Mouse (Mus musculus): ENCODE results near the gene Lmntd2.
"Not testable (repeated sequence)": the region's sequence is repeated elsewhere in the genome, so short reads cannot be mapped to it uniquely, and the experiment has no call there.

Gene Lmntd2

GRCm38 (mm10) chr7:141213605-141214235, at the start of gene Lmntd2:
Lmntd2 (minus strand) TSS chr7:141214080.
- CTCF ChIA-PET, result no interaction called here

DNA sequence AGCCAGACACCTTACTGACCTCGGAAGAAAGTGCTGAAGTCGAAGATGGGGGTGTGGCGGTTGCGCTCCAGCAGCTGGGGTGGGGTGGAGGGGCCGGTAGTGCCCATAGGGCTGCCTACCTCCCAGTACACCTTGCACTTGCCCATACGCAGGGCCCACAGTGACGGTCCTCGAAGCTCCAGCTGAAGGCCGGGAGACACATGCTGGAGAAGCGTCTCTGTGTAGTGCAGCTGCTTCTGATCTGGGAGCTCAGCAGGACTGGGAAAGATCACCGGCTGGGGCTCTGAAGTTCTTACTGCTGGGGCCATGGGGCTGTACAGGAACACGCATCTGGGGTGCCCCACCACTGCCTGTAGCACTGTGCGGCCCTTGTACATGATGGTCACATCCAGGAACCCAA, 49.8 kb upstream of the Lmntd2 start:
- CTCF ChIA-PET, result no interaction called here

- CTCF ChIA-PET, result interaction anchor here (0.8 kb wide), 1 partner anchor 15 kb away, joined by 3 read pairs; no protein-coding TSS in a partner anchor
Measured at GRCm38 (mm10) chr7:141261480-141261879, 47.6 kb upstream of the Lmntd2 start.

GRCm38 (mm10) chr7:141256159-141256558, 42.3 kb upstream of the Lmntd2 start:
- CTCF ChIA-PET, result no interaction called here

DNA sequence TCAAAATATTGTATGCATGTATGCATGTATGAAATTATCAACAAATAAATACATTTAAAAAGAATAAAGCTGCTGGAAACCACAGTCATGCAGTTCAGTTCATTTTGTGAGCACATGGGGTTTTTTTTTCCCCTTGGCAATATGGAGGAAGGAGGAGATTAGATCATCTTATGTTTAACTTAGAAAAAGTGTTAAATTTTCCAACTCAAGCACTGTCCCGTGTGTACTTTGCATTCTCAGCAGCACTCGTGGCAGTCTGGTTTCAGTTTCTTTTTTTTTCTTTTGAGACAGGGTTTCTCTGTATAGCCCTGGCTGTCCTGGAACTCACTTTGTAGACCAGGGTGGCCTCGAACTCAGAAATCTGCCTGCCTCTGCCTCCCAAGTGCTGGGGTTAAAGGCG, 36.6 kb upstream of the Lmntd2 start:
- CTCF ChIA-PET, result not testable (repeated sequence)

- CTCF ChIA-PET, result no interaction called here
Measured at GRCm38 (mm10) chr7:141231551-141231950, 17.7 kb upstream of the Lmntd2 start.

DNA sequence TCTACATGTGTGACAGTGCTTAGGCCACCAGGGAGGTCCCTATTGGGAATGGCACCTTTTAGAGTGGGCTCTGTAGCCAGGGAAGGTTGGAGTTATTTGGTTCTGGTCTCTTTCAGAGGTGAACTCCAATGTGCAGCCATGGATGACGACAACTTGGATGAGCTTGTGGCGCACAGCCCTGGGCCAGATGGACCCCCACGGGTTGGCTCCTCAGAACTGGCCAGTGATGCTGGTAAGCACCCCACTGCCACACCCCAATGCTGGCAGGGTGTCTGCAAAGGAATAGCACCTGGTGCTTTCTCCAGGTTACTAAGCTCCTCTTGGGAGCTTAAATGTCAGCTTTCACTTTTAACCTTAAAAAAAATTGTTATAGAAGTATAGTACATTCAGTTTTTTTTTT, 17.2 kb upstream of the Lmntd2 start:
- CTCF ChIA-PET, result no interaction called here

GRCm38 (mm10) chr7:141230570-141230969, 16.7 kb upstream of the Lmntd2 start:
- CTCF ChIA-PET, result no interaction called here

GRCm38 (mm10) chr7:141229702-141230101, 15.8 kb upstream of the Lmntd2 start:
- CTCF ChIA-PET, result interaction anchor here (0.6 kb wide), 1 partner anchor 219 kb away, joined by 3 read pairs; no protein-coding TSS in a partner anchor

- CTCF ChIA-PET, result interaction anchor here (1.0 kb wide), 1 partner anchor 133 kb away, joined by 4 read pairs; no protein-coding TSS in a partner anchor
Measured at GRCm38 (mm10) chr7:141228279-141229067, 14.6 kb upstream of the Lmntd2 start, which contains the start of gene Phrf1. Phrf1 (plus strand) TSS chr7:141228784.

- CTCF ChIA-PET, result interaction anchor here (1.0 kb wide), 1 partner anchor 133 kb away, joined by 4 read pairs; no protein-coding TSS in a partner anchor
Measured at GRCm38 (mm10) chr7:141227796-141228195, 13.9 kb upstream of the Lmntd2 start.

- CTCF ChIA-PET, result interaction anchor here (0.6 to 0.7 kb wide), 2 partner anchors 106 to 141 kb away, joined by 3 to 8 read pairs; no protein-coding TSS in a partner anchor
Measured at GRCm38 (mm10) chr7:141226535-141226934, 12.7 kb upstream of the Lmntd2 start.

DNA sequence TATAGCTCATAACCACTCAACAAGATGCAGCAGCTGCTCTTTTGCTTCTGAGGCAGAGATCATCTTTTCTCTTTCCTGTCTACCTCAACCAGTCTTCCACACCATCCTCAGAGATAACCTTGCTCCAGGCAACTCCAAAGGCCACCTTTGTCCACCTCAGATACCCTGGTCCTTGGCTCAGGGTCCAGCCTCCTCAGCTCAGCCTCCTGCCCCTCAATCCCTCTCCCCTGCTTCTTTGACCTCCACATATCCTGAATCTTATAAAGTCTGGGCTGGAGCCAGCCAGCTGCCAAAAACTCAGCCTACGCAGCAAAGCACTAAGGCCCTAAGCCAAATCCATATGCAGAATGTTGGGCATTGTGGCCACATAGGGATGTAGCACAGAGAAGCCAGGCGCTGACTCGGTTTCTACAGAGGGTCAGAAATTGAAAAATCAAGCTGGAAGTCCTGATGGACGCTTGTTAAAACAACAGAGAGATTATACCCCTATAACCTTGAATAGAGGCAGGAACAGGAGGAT, 8.9 kb upstream of the Lmntd2 start:
- CTCF ChIA-PET, result no interaction called here

DNA sequence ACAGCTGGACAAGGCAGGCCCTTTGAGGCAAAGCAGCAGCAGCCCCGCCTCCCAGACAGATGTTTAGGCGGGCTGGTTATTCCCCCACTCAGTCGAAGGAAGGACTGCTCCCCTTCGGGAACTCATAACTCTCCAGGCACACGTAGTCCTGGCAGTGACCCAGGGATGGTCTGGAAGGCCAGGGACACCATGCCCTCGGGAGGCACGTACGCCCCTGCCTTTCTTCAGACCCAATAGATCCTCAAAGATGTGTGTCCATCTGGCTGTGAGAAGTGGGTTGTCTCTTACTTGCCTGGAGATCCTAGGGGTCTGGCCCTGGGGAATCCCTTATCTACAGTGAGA, 8.2 kb upstream of the Lmntd2 start:
- CTCF ChIA-PET, result no interaction called here

GRCm38 (mm10) chr7:141221249-141222125, 7.6 kb upstream of the Lmntd2 start:
- CTCF ChIA-PET, result no interaction called here

- CTCF ChIA-PET, result interaction anchor here (0.7 kb wide), 1 partner anchor 1170 kb away, joined by 4 read pairs; no protein-coding TSS in a partner anchor
Measured at GRCm38 (mm10) chr7:141220377-141220776, 6.5 kb upstream of the Lmntd2 start.

- CTCF ChIA-PET, result no interaction called here
Measured at GRCm38 (mm10) chr7:141219558-141220099, 5.7 kb upstream of the Lmntd2 start.

- CTCF ChIA-PET, result no interaction called here
Measured at GRCm38 (mm10) chr7:141218557-141219133, 4.8 kb upstream of the Lmntd2 start.

DNA sequence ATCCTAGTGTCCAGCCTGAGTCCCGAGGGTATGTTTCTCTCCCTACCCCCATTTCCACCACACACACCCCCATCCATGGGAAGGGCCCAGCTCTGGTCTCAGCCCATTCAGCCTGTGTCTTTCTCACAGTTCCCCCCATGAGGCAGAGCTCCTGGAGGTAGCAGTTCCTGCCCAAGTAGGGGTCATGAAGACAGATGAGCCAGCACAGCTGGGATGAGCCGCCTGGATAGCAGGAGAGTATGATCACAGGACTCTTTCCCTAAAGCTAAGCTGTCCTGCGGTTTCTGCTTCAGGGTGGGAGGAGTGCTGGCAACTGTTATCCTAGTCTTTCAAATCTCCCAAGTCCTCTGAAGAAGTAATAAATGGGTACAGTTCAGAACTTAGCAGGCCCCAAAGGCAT, 4.3 kb upstream of the Lmntd2 start:
- CTCF ChIA-PET, result no interaction called here

DNA sequence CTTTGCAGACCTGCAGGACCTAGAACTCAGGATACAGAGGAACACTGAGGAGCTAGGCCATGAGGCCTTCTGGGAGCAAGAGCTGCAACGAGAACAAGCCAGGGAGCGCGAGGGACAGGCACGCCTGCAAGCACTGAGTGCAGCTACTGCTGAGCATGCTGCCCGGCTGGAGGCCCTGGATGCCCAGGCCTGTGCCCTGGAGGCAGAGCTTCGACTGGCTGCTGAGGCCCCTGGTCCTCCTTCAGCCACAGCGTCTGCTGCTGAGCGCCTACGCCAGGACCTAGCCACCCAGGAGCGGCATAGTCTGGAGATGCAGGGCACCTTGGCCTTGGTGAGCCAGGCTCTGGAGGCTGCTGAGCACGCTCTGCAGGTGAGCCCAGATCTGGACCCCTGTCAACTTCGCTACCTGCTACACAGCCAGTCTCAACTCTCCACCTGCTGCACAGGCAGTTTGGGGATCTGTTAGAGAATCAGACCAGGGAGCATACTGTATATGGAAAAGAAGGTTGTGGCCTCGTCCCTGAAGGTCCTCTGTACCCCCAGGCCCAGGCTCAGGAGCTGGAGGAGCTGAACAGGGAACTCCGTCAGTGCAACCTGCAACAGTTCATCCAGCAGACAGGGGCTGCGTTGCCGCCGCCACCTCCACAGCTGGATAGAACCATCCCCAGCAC, 3.6 kb upstream of the Lmntd2 start:
- CTCF ChIA-PET, result no interaction called here

GRCm38 (mm10) chr7:141216894-141217293, 3.0 kb upstream of the Lmntd2 start:
- CTCF ChIA-PET, result no interaction called here
